Comparison of ENCODE assay signal across 8 mouse cellular contexts in genomic region chr14:32994954-32995636, GRCm38 (mm10). TPM values are rescaled to one million over a fixed set of nuclear protein-coding genes. Genes with fewer than 3 reads are reported as not detected.
A peak's percentile ranks its signal among the peaks of the same experiment; 100 is the strongest.
DNase-seq lines count a peak whose midpoint lies in the region; TF ChIP-seq lines count a peak whose summit lies in the region.

No protein-coding gene starts in this region.

- no peak for TF ChIP-seq CTCF in C2C12 (IDR thresholded peaks at IDR 0.05; ENCODE audit: control insufficient read depth, insufficient read depth, insufficient read length)

- H3K36me3 ChIP-seq in C2C12 (ENCODE audit: control insufficient read depth, insufficient read depth), result no peaks in the 10 kb centered on the region

- H3K79me2 ChIP-seq in C2C12 (ENCODE audit: control insufficient read depth, insufficient read depth), result no peaks in the 10 kb centered on the region

- peak; percentile 83 for DNase-seq in ZHBTc4 (ENCODE audit: low read depth, low spot score)
- peak; percentile 35 for DNase-seq in heart, adult 8-10 months (ENCODE audit: low spot score)
- DNase-seq in kidney, adult 8-10 months, result peak; percentile 19 to 26
- DNase-seq in lung, postnatal 14 days, result peak; percentile 22
- no peak for DNase-seq in cerebellum, postnatal 14 days
- no peak for DNase-seq in spleen, postnatal 10 days (ENCODE audit: low spot score in 2 of 2)
- DNase-seq in gastrocnemius, postnatal 25 days, result no peak

- H3K27me3 ChIP-seq in C2C12 (ENCODE audit: control insufficient read depth, insufficient read depth, insufficient read length), result peaks cover 8% of the 10 kb centered on the region

- no peak overlapping the region for H3K4me3 ChIP-seq in C2C12 (ENCODE audit: insufficient read depth, poor library complexity, severe bottlenecking)

- H3K79me3 ChIP-seq in C2C12 (ENCODE audit: low read depth), result no peaks in the 10 kb centered on the region

- H3ac ChIP-seq in C2C12 (ENCODE audit: control insufficient read depth, insufficient read length, low read depth), result no peak overlapping the region

TF ChIP-seq in C2C12, 6 proteins besides CTCF, POLR2A, EP300 and RAD21:
- TF ChIP-seq MYOD1 (IDR thresholded peaks at IDR 0.05; ENCODE audit: control insufficient read depth, insufficient read length, low read depth), result no peak
- peak; percentile 21 for TF ChIP-seq USF1 (IDR thresholded peaks at IDR 0.05; ENCODE audit: low read depth)
- no peak for TF ChIP-seq FOSL1 (IDR thresholded peaks at IDR 0.05; ENCODE audit: insufficient read depth, low read length, poor library complexity, severe bottlenecking)
- no peak for TF ChIP-seq CEBPB (IDR thresholded peaks at IDR 0.05; ENCODE audit: low read depth)
TF ChIP-seq in C2C12: peak in this region for 1.

RNA-seq across cellular contexts. Expression of gene Lrrc18, which starts 3.9 kb away (rescaled TPM):
- not detected for polyA plus RNA-seq in C2C12 (2012; fragmentation: generic; extraction: Trizol)
- under 1 TPM; 0.16 to 0.32 (median 0.21) TPM for total RNA-seq in heart, adult 8-10 months (2022)
- total RNA-seq in gastrocnemius, postnatal 25 days (2021), result under 1 TPM; 0.13 to 0.21 TPM

Comparison
In these comparisons a context has a peak if more than half of its experiments do, and no peak if none do; other contexts are left out.
1. DNase-seq: peak in ZHBTc4 (single experiment), heart, adult 8-10 months (single experiment), kidney, adult 8-10 months (2 of 2) and lung, postnatal 14 days (single experiment); none in cerebellum, postnatal 14 days (0 of 2), spleen, postnatal 10 days (0 of 2) and gastrocnemius, postnatal 25 days (single experiment).